Mouse (Mus musculus) liver, embryonic 16.5 days (tissue): Measurements from ENCODE around the gene 9030025P20Rik. TPM values are rescaled to one million over a fixed set of nuclear protein-coding genes. Genes with fewer than 3 reads are reported as not detected.
"Not testable (repeated sequence)": the region's sequence is repeated elsewhere in the genome, so short reads cannot be mapped to it uniquely, and the experiment has no call there.

Experiments
- ATAC-seq: fragments of 200-750 bp; cut with Nextera tagmentation; 2 replicates; pipeline ENCODE4 v1.8.0; 2017; ENCODE audit warnings: low read depth, mild to moderate bottlenecking, moderate number of reproducible peaks, moderate library complexity
- H3K27ac ChIP-seq: fragments of 300-500 bp; sonication (generic); 2 replicates; pipeline ENCODE4 v1.5.1; 2014; ENCODE audit warnings: mild to moderate bottlenecking, low read length
- H3K27me3 ChIP-seq: fragments of 300-500 bp; sonication (generic); 2 replicates; pipeline ENCODE4 v1.6.1; 2014; ENCODE audit warnings: low read depth, low read length, mixed read lengths; ENCODE audit not compliant: control insufficient read depth, insufficient read depth
- H3K36me3 ChIP-seq: fragments of 300-500 bp; sonication (generic); 2 replicates; pipeline ENCODE4 v1.6.1; 2014; ENCODE audit warnings: mild to moderate bottlenecking; ENCODE audit not compliant: control insufficient read depth, insufficient read depth
- H3K4me1 ChIP-seq: fragments of 300-500 bp; sonication (generic); 2 replicates; pipeline ENCODE4 v1.6.1; 2014; ENCODE audit warnings: low read depth, low read length, mixed read lengths; ENCODE audit not compliant: control insufficient read depth
- H3K4me2 ChIP-seq: fragments of 300-500 bp; sonication (generic); 2 replicates; pipeline ENCODE4 v1.6.1; 2014; ENCODE audit warnings: low read depth, low read length, mixed read lengths
- H3K4me3 ChIP-seq: fragments of 300-500 bp; sonication (generic); 2 replicates; pipeline ENCODE4 v1.5.1; 2014; ENCODE audit warnings: low read depth, mild to moderate bottlenecking, low read length
- H3K9ac ChIP-seq: fragments of 300-500 bp; sonication (generic); 2 replicates; pipeline ENCODE4 v1.6.1; 2014; ENCODE audit warnings: low read depth, low read length
- H3K9me3 ChIP-seq: fragments of 300-500 bp; sonication (generic); replicated peaks from 2 replicates; pipeline ENCODE4 v1.6.1; 2016; ENCODE audit warnings: low read length; ENCODE audit not compliant: control insufficient read depth
- WGBS: fragments of 180-500 bp; shearing (Covaris S2); extraction: QIAGEN DNeasy Blood & Tissue Kit; methylation state at CpG from one replicate; pipeline ENCODE4 v1.1.7; 2014; ENCODE audit not compliant: insufficient replicate concordance; 5-methylcytosine and 5-hydroxymethylcytosine counted together
- polyA plus RNA-seq: library from polyadenylated mRNA; unstranded; fragments of >200 nt; fragmentation: Nextera tagmentation; extraction: Ambion mirVana; gene quantifications from 2 replicates; pipeline ENCODE4 v1.2.1, GENCODE M21; 2015

9030025P20Rik gene
- polyA plus RNA-seq, 1 experiment from 2014 or later = 3.6 TPM

- Histone ChIP-seq H3K9me3 (no peaks in the 10 kb centered on the region), H3K9ac (peak overlapping the region; percentile 77), H3K4me2 (peak overlapping the region; percentile 93), H3K27ac (peak overlapping the region; percentile 80), H3K4me3 (peak overlapping the region; percentile 72), H3K36me3 (peaks cover 16% of the 10 kb centered on the region), H3K4me1 (peaks cover 16% of the 10 kb centered on the region), H3K27me3 (no peaks in the 10 kb centered on the region)
- WGBS = 8% methylated on average over 16 of the region's 16 CpGs
- 0 out of 2 replicates have a peak, but pooled peaks have one; percentile 1 for ATAC-seq
Measured at GRCm38 (mm10) chr17:14943729-14944059, 34.6 kb upstream of the 9030025P20Rik start.

GRCm38 (mm10) chr17:14944551-14944950 is 33.7 kb upstream of the 9030025P20Rik start:
- 83% methylated on average over 1 of the region's 1 CpGs for whole genome bisulfite sequencing
- Histone ChIP-seq H3K36me3 (peaks cover 22% of the 10 kb centered on the region), H3K9me3 (no peaks in the 10 kb centered on the region), H3K4me2 (peak overlapping the region; percentile 93; the same call in 1 of the 2 replicates), H3K4me1 (peaks cover 16% of the 10 kb centered on the region), H3K27ac (no peak overlapping the region), H3K9ac (no peak overlapping the region), H3K4me3 (no peak overlapping the region), H3K27me3 (no peaks in the 10 kb centered on the region)
- ATAC-seq = no peak

- Histone ChIP-seq H3K9ac (no peak overlapping the region), H3K27ac (no peak overlapping the region), H3K27me3 (no peaks in the 10 kb centered on the region), H3K4me1 (peaks cover 12% of the 10 kb centered on the region), H3K4me3 (no peak overlapping the region), H3K36me3 (peaks cover 58% of the 10 kb centered on the region), H3K9me3 (no peaks in the 10 kb centered on the region), H3K4me2 (no peak overlapping the region)
- no peak for ATAC-seq
- WGBS = 73% methylated on average over 7 of the region's 7 CpGs
Measured at GRCm38 (mm10) chr17:14949161-14949827, 29.0 kb upstream of the 9030025P20Rik start.

- H3K27me3 ChIP-seq = no peaks in the 10 kb centered on the region
- no peak overlapping the region for H3K4me2 ChIP-seq
- 65% methylated on average over 8 of the region's 8 CpGs for WGBS
- H3K36me3 ChIP-seq = peaks cover 57% of the 10 kb centered on the region
- H3K4me3 ChIP-seq = no peak overlapping the region
- peak; percentile 66 for ATAC-seq
- H3K4me1 ChIP-seq = peaks cover 9% of the 10 kb centered on the region
- no peak overlapping the region for H3K9ac ChIP-seq
- peak overlapping the region; percentile 50; the same call in 1 of the 2 replicates for H3K27ac ChIP-seq
- H3K9me3 ChIP-seq = no peaks in the 10 kb centered on the region
Measured at GRCm38 (mm10) chr17:14953452-14953851, 24.8 kb upstream of the 9030025P20Rik start.

GRCm38 (mm10) chr17:14958686-14959327 is 19.5 kb upstream of the 9030025P20Rik start:
- H3K4me2 ChIP-seq = peak overlapping the region; percentile 74
- H3K9ac ChIP-seq = peak overlapping the region; percentile 43
- H3K27ac ChIP-seq = peak overlapping the region; percentile 47
- H3K36me3 ChIP-seq = peaks cover 21% of the 10 kb centered on the region
- no peak for ATAC-seq
- H3K4me1 ChIP-seq = peaks cover 17% of the 10 kb centered on the region
- peak overlapping the region; percentile 66 for H3K4me3 ChIP-seq
- H3K27me3 ChIP-seq = no peaks in the 10 kb centered on the region
- WGBS = 32% methylated on average over 5 of the region's 5 CpGs
- H3K9me3 ChIP-seq = no peaks in the 10 kb centered on the region

GRCm38 (mm10) chr17:14959979-14960378 is 18.3 kb upstream of the 9030025P20Rik start:
- H3K9ac ChIP-seq = peak overlapping the region; percentile 69
- peaks cover 11% of the 10 kb centered on the region for H3K36me3 ChIP-seq
- H3K9me3 ChIP-seq = no peaks in the 10 kb centered on the region
- H3K27ac ChIP-seq = peak overlapping the region; percentile 57
- peak; percentile 20 for ATAC-seq
- peak overlapping the region; percentile 74 for H3K4me2 ChIP-seq
- no peaks in the 10 kb centered on the region for H3K27me3 ChIP-seq
- 16% methylated on average over 3 of the region's 3 CpGs for WGBS
- H3K4me1 ChIP-seq = peaks cover 17% of the 10 kb centered on the region
- H3K4me3 ChIP-seq = peak overlapping the region; percentile 66

GRCm38 (mm10) chr17:14960520-14960919 is 17.7 kb upstream of the 9030025P20Rik start:
- peak; percentile 20 for ATAC-seq
- H3K27ac ChIP-seq = peak overlapping the region; percentile 88
- H3K4me1 ChIP-seq = peaks cover 17% of the 10 kb centered on the region
- peak overlapping the region; percentile 94 for H3K9ac ChIP-seq
- peak overlapping the region; percentile 63 for H3K4me2 ChIP-seq
- no peaks in the 10 kb centered on the region for H3K9me3 ChIP-seq
- WGBS = under 1% methylated on average over 20 of the region's 23 CpGs
- H3K27me3 ChIP-seq = no peaks in the 10 kb centered on the region
- peaks cover 8% of the 10 kb centered on the region for H3K36me3 ChIP-seq
- peak overlapping the region; percentile 74 for H3K4me3 ChIP-seq

GRCm38 (mm10) chr17:14960951-14961556 is 17.2 kb upstream of the 9030025P20Rik start, which contains the start of gene Phf10:
Phf10 (minus strand) TSS chr17:14961273.
- Histone ChIP-seq H3K4me1 (peaks cover 17% of the 10 kb centered on the region), H3K4me3 (peak within 1 kb of the TSS; percentile 74), H3K4me2 (peak within 1 kb of the TSS; percentile 74), H3K27ac (peak within 1 kb of the TSS; percentile 88), H3K9ac (peak within 1 kb of the TSS; percentile 94)
- H3K27me3 ChIP-seq, H3K9me3 ChIP-seq, H3K36me3 ChIP-seq: not testable (repeated sequence)
- peak; percentile 79 for ATAC-seq
- 0% methylated on average over 47 of the region's 100 CpGs for WGBS
